Mouse (Mus musculus): Measurements from ENCODE around the gene Zap70.

The Zap70 gene

GRCm38 (mm10) chr1:36761568-36761967 is at the start of gene Zap70:
Gene Zap70 (plus strand): TSS chr1:36761798.
- DNase-seq (ENCODE audit: low spot score in 2 of 2) = no peak

- DNase-seq (ENCODE audit: low spot score in 2 of 2) = no peak
Observed at GRCm38 (mm10) chr1:36714311-36714710, 47.3 kb upstream of the Zap70 start, which contains the start of gene Actr1b. Gene Actr1b (minus strand): TSS chr1:36714422.

DNA sequence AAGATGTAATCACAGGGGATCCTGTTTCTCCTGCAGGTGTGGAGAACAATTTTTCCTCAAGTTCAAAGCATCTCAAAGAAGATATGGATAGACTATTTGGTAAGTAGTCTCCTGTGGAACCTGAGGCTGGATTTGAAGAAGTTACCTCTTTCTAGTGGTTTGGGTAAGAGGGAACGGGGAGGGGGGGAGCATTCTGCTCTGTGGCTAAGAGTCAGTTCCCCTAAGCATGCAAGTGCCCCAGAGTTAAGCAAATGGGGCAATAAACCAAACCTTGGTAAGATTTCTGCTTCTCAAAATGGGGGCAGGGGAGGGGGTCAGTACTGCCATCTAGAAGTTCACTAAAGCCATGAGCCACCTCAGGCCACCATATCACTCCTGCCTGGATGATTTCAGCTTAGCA is 42.8 kb upstream of the Zap70 start:
- DNase-seq (ENCODE audit: low spot score in 2 of 2) = no peak

DNA sequence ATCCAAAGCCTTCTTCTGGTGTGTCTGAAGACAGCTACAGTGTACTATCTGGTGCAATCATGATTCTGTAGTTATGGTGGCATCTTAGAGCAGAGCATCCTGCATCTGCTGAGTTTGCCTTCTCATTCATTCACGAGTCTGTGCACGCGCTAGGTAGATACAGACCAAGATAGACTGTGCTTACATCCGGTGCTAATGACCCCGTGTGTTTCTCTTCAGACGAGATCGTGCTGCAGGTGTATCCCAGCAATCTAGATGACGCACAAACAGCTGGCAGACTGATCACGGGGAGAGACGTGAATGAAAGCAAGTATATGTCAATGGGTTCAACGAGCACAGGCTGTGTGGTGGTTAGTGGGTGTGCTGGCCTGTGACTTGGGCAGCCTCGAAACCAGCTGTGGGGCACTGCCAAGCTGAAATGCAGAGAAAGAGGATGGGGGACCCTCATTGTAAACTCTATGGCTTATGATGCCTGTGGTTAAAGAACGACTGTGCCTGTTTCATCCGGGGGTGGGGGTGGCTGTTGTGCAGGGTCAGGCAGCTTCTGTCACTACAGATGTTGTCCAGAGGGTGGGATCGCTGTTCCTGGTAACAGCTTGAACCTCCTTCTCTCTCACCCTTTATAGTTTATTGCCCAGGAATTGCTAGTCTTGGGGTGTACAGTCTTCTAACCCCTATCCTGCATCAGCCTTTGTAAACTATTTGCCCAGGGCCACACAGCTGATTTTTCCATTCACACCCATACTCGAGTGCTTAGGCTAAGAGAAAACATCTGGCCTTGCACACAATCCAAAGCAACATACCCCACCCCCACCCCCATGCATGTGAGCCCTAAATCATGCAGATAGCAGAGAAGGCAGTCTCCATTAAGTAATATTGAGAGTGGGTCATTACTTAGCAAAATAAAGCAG is 38.2 kb upstream of the Zap70 start:
- no peak for DNase-seq (ENCODE audit: low spot score in 2 of 2)

DNA sequence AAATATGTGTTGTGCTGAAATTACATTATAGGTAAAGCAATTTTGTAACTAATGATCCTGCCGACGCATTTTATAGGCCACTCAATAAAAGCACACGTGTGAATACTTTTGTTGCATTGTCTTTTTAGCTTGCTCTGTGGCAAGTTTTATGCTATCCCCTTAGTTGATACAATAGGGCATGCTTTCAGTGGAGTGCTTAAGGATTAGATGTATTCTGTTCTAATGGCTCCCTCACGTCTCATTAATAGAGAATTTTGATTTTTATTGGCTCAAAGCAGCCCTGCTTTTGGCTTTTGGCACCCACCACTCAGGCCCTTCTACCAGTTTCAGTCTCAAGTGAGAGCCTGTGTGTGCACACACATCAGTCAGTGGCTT is 37.6 kb upstream of the Zap70 start:
- no peak for DNase-seq (ENCODE audit: low spot score in 2 of 2)

DNA sequence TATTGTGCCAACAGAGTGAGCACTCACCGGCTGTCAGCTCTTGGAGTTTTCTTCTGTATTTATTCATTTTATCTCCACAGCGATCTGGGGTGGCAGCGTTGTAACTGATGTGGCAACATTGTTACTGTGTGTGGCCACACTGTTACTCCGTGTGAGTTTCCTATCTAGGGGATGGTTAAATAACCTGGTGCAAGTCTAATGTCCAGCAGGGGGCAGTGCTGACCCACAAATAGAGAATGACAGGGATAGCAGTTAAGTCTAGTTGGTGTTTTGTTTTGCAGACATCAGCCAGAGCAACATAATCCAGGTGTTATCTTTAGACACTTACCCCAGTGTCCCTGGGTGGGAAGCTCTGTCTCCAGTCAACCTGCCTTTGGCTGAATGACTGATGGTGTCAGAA is 24.3 kb upstream of the Zap70 start:
- DNase-seq (ENCODE audit: low spot score in 2 of 2) = peak; percentile 84 to 92

DNA sequence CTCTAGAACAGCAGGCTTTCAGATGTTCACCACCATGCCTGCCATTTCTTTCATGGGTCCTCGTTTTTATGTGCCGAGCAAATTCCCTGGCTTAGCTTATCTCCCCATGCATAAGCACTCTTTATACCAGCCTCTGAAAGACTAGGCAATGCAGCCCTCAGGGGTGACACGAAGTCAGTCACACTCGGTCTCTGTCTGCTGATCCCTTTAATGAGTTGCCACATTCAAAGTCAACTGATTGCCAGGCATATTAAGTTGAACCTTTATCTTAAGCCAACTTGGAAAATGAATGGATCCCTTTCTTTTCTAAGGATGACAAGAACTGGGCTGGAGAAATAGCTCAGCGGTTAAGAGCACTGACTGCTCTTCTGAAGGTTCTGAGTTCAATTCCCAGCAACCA is 22.4 kb upstream of the Zap70 start:
- no peak for DNase-seq (ENCODE audit: low spot score in 2 of 2)

DNA sequence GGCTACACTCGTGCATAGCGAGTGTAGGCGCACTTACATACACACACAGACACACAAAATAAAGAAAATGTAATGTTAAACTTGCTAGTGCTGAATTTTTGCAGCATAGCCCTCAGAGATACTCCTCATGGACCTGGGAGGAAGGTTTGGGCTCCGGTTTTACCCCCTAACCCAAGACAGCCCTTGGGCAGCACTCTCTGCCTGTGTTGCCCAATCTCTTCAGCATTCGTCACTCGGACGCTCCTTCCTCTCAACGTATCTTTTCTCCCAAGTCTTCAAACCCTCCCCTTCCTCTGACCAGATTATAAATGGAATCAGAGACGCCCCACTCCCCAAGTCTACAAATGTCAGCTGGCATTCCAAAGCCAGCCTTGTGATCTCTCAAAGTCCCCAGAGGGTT is 18.6 kb upstream of the Zap70 start:
- DNase-seq (ENCODE audit: low spot score in 2 of 2) = no peak

DNA sequence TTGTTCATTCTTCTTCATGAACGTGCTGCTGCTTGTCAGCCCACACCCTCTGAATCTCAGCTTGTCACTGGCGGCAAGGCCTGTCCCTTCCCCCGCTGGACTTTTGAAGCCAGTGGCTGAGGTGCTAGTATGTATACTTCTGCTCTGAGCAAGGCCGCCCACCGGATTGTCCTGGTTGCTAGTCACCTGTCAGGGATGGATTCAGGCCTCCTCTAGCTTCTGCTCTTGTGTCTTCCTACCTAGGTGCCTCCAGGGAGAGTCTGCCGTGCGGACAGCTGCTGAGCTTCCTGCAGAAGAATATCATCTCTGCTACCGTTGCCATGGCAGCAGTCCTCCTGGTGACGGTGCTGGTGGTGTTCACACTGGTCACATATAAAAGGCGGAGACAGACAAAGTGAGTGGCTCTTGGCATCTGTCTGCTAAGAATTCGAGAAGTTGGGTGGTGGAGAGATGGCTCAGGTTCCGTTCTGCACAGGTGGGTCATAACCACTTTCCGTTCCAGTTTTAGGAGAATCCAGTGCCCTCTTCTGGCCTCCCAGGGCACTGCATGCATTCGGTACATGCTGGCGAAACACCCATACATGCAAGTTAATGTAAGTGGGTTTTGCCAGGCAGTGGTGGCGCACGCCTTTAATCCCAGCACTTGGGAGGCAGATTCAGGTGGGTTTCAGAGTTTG is 17.2 kb upstream of the Zap70 start:
- peak; percentile 77 to 88 for DNase-seq (ENCODE audit: low spot score in 2 of 2)

GRCm38 (mm10) chr1:36745661-36746060 is 15.9 kb upstream of the Zap70 start:
- no peak for DNase-seq (ENCODE audit: low spot score in 2 of 2)

DNA sequence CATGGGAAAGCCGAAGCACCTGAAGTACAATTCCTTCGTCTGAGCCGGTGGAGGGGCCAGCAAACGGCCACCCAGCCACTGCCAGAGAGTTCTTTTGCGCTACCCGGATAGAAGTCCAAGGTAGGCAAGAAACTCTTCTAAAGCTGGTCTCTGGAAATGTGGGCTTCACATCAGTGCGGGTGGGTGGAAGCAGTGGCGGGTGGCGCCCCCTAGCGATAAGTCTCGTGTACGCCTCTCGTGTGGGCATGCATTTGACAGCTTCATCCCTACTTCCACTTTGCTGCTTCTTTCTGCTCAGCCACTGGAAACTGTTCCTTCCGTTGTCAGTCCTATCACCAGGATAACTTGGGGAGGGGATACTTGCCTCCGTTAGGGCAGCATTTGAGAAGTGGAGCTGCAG is 15.1 kb upstream of the Zap70 start:
- no peak for DNase-seq (ENCODE audit: low spot score in 2 of 2)

GRCm38 (mm10) chr1:36753932-36754675 is 7.5 kb upstream of the Zap70 start:
- DNase-seq (ENCODE audit: low spot score in 2 of 2) = no peak

- no peak for DNase-seq (ENCODE audit: low spot score in 2 of 2)
Observed at GRCm38 (mm10) chr1:36758553-36758952, 3.0 kb upstream of the Zap70 start.

- no peak for DNase-seq (ENCODE audit: low spot score in 2 of 2)
Observed at GRCm38 (mm10) chr1:36759076-36759475, 2.5 kb upstream of the Zap70 start.

GRCm38 (mm10) chr1:36760401-36760800 is 1.2 kb upstream of the Zap70 start:
- no peak for DNase-seq (ENCODE audit: low spot score in 2 of 2)

- DNase-seq (ENCODE audit: low spot score in 2 of 2) = no peak
Observed at GRCm38 (mm10) chr1:36761061-36761460, 537 bp upstream of the Zap70 start.

- no peak for DNase-seq (ENCODE audit: low spot score in 2 of 2)
Observed at GRCm38 (mm10) chr1:36766431-36767205, 5.0 kb downstream of the Zap70 start.

DNA sequence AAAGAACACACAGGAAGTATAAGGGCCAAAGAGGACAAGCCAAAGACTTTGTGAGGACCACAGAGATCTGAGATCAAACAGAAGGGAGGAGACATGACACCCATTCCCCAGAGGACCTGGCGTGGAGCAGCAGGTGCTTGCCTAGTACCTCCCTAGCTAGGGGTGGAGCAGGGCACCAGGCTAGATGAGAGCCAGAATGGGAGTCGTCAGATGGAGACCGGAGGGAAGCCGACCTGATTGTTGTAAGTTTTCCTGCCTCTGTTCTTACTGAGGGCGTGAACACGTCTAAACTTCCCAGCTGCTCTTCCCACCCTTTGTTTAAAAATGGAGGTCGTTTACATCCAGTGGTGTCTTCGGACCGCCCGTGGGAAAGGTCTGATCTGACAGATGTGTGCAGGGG is 5.7 kb downstream of the Zap70 start:
- no peak for DNase-seq (ENCODE audit: low spot score in 2 of 2)

- DNase-seq (ENCODE audit: low spot score in 2 of 2) = no peak
Observed at GRCm38 (mm10) chr1:36768786-36769185, 7.2 kb downstream of the Zap70 start.

GRCm38 (mm10) chr1:36769951-36770350 is 8.4 kb downstream of the Zap70 start:
- DNase-seq (ENCODE audit: low spot score in 2 of 2) = no peak

DNA sequence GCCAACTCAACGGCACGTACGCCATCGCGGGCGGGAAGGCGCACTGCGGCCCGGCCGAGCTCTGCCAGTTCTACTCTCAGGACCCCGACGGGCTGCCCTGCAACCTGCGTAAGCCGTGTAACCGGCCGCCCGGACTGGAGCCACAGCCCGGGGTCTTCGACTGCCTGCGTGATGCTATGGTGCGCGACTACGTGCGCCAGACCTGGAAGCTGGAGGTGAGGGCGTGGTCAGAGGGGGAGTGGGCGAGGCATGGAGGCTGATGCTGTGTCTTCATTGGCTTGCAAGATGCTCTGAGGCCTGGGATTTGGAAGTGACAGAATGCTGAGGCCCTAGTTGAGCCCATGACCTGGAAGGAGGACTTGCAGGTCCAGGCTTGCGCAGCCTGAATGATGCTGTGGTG is 9.4 kb downstream of the Zap70 start:
- no peak for DNase-seq (ENCODE audit: low spot score in 2 of 2)
